Comparison of ENCODE assay signal across 16 mouse cellular contexts in the genomic region with DNA sequence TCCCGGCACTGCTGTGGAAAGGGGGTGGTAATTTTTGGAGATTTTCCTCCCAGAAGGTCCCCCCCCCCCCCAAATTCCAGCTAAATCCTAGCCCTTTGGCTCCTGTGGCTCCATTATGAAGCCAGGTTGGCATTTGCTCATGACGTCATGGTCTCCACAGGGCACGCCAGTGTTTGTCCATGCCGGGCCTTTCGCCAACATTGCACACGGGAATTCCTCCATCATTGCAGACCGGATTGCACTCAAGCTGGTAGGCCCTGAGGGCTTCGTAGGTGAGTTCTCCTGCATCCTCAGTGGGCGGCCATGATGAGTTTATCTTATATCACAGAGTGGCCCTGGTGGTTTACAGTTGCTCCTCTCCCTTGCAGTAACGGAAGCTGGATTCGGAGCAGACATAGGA. TPM values are rescaled to one million over a fixed set of nuclear protein-coding genes. Genes with fewer than 3 reads are reported as not detected.
A peak's percentile ranks its signal among the peaks of the same experiment; 100 is the strongest.
DNase-seq lines count a peak whose midpoint lies in the region; ATAC-seq and TF ChIP-seq lines count a peak whose summit lies in the region.
"Had no signal": no experiment of that assay in that cellular context is flagged by ENCODE, and none has a peak within 500 bp of the region (broad histone marks: within the 10 kb centered on the region; RNA-seq: fewer than 3 reads in every experiment).

No protein-coding gene starts in this region.

- 83% methylated on average over 11 of the region's 11 CpGs for WGBS in heart, postnatal 0 days
- 82% methylated on average over 11 of the region's 11 CpGs for WGBS in limb, embryonic 14.5 days

- no peak for TF ChIP-seq CTCF in heart, postnatal 0 days (IDR thresholded peaks at IDR 0.05; ENCODE audit: low read depth)

- no peak overlapping the region for H3K9ac ChIP-seq in heart, postnatal 0 days (replicated peaks; ENCODE audit: low read depth, low read length)
- no peak overlapping the region for H3K9ac ChIP-seq in limb, embryonic 14.5 days (ENCODE audit: low read depth, low read length, severe bottlenecking)
- H3K9ac ChIP-seq: lung, embryonic 15.5 days had no signal

- peaks cover 8% of the 10 kb centered on the region for H3K4me1 ChIP-seq in heart, postnatal 0 days (ENCODE audit: control insufficient read depth, insufficient read depth)
- H3K4me1 ChIP-seq in limb, embryonic 14.5 days (ENCODE audit: control insufficient read depth, insufficient read depth, low read length): peaks cover 9% of the 10 kb centered on the region

- H3K36me3 ChIP-seq in heart, postnatal 0 days (replicated peaks; ENCODE audit: control insufficient read depth, insufficient read depth, low read length): peaks cover 52% of the 10 kb centered on the region
- H3K36me3 ChIP-seq in limb, embryonic 14.5 days (ENCODE audit: control insufficient read depth, insufficient read depth, low read length): peaks cover 57% of the 10 kb centered on the region

- H3K4me2 ChIP-seq in heart, postnatal 0 days (ENCODE audit: low read depth, low read length): no peak overlapping the region
- H3K4me2 ChIP-seq in limb, embryonic 14.5 days (replicated peaks; ENCODE audit: low read depth, low read length, severe bottlenecking): no peak overlapping the region
- H3K4me2 ChIP-seq: lung, embryonic 15.5 days had no signal

- no peak overlapping the region for H3K4me3 ChIP-seq in heart, postnatal 0 days (ENCODE audit: low read depth, low read length)
- H3K4me3 ChIP-seq in limb, embryonic 14.5 days (replicated peaks; ENCODE audit: low read length): no peak overlapping the region
- H3K4me3 ChIP-seq: lung, embryonic 15.5 days had no signal

- no peaks in the 10 kb centered on the region for H3K27me3 ChIP-seq in heart, postnatal 0 days (ENCODE audit: control insufficient read depth, insufficient read depth, low read length)
- no peaks in the 10 kb centered on the region for H3K27me3 ChIP-seq in limb, embryonic 14.5 days (ENCODE audit: control insufficient read depth, insufficient read depth, low read length)
- H3K27me3 ChIP-seq: CH12.LX; lung, embryonic 15.5 days had no signal

- 0 out of 2 replicates have a peak overlapping the region, but pooled peaks have one; percentile 3 for H3K27ac ChIP-seq in heart, postnatal 0 days (ENCODE audit: low read depth)
- H3K27ac ChIP-seq in limb, embryonic 14.5 days (replicated peaks; ENCODE audit: low read depth, low read length): peak overlapping the region; percentile 44
- H3K27ac ChIP-seq: lung, embryonic 15.5 days had no signal

- no peak for TF ChIP-seq POLR2A in limb, embryonic 14.5 days (IDR thresholded peaks at IDR 0.05; ENCODE audit: borderline replicate concordance, extremely low read depth, insufficient read depth, insufficient read length)

- DNase-seq in heart, postnatal 0 days (ENCODE audit: low spot score): no peak
- no peak for DNase-seq in heart, postnatal 4 days
- DNase-seq in Muller cell, postnatal 12 days (ENCODE audit: inconsistent ontology term): peak; percentile 42
- peak; percentile 78 for DNase-seq in cerebellum, adult 11-12 months
- DNase-seq in limb, embryonic 14.5 days (ENCODE audit: low spot score): peak; percentile 30
- no peak for DNase-seq in testis, postnatal 14 days (ENCODE audit: low spot score)
- DNase-seq in urinary bladder, postnatal 36 days (ENCODE audit: low spot score in 2 of 2): no peak
- DNase-seq: adrenal gland, postnatal 36 days; heart, adult 18-20 months; retina, postnatal 1 day; thymus, postnatal 14 days had no signal

- ATAC-seq in heart, postnatal 0 days (ENCODE audit: insufficient read depth, low read depth): no peak
- no peak for ATAC-seq in limb, embryonic 14.5 days (ENCODE audit: low FRiP score, low read depth)

- TF ChIP-seq EP300 in heart, postnatal 0 days (IDR thresholded peaks at IDR 0.05; ENCODE audit: low read depth): no peak

- no peaks in the 10 kb centered on the region for H3K9me3 ChIP-seq in heart, postnatal 0 days (replicated peaks; ENCODE audit: control insufficient read depth, low read length)
- no peaks in the 10 kb centered on the region for H3K9me3 ChIP-seq in limb, embryonic 14.5 days (ENCODE audit: control insufficient read depth, low read length)
- H3K9me3 ChIP-seq: lung, embryonic 15.5 days had no signal

RNA-seq across cellular contexts. Expression of a gene that starts 21.2 kb away (rescaled TPM):
- 0.50 and 3.7 TPM in 2 replicates for total RNA-seq in heart, postnatal 0 days (2014; rRNA removed; ENCODE audit: low replicate concordance)
- 1.1 TPM in 2 replicates for polyA plus RNA-seq in heart, postnatal 0 days (2015; fragmentation: Nextera tagmentation; extraction: Ambion mirVana)
- 1 to 10 TPM; 3.2 to 3.3 TPM for total RNA-seq in heart, postnatal 4 days (2021)
- polyA plus RNA-seq in limb, embryonic 14.5 days (2012; rRNA removed): 1.1 and 1.6 TPM in 2 replicates
- polyA plus RNA-seq in limb, embryonic 14.5 days (2014; fragmentation: Nextera tagmentation; extraction: Ambion mirVana): 1.0 and 1.5 TPM in 2 replicates

RNA-seq across cellular contexts. Expression of a gene that starts 48.4 kb away (rescaled TPM):
- total RNA-seq in heart, postnatal 0 days (2014; rRNA removed; ENCODE audit: low replicate concordance): 18.3 and 23.8 TPM in 2 replicates
- polyA plus RNA-seq in heart, postnatal 0 days (2015; fragmentation: Nextera tagmentation; extraction: Ambion mirVana): 20.8 and 23.8 TPM in 2 replicates
- 10 to 100 TPM; 35.0 to 37.4 TPM for total RNA-seq in heart, postnatal 4 days (2021)
- polyA plus RNA-seq in limb, embryonic 14.5 days (2012; rRNA removed): 37.0 and 49.5 TPM in 2 replicates
- 61.8 and 62.7 TPM in 2 replicates for polyA plus RNA-seq in limb, embryonic 14.5 days (2014; fragmentation: Nextera tagmentation; extraction: Ambion mirVana)

RNA-seq across cellular contexts. Expression of a gene that starts 56.9 kb away (rescaled TPM):
- not detected in 2 replicates for total RNA-seq in heart, postnatal 0 days (2014; rRNA removed; ENCODE audit: low replicate concordance)
- 0.07 and 0.11 TPM in 2 replicates for polyA plus RNA-seq in heart, postnatal 0 days (2015; fragmentation: Nextera tagmentation; extraction: Ambion mirVana)
- total RNA-seq in heart, postnatal 4 days (2021): not detected
- 0.06 TPM in 1 of 2 replicates, not detected in the other for polyA plus RNA-seq in limb, embryonic 14.5 days (2012; rRNA removed)
- polyA plus RNA-seq in limb, embryonic 14.5 days (2014; fragmentation: Nextera tagmentation; extraction: Ambion mirVana): 0.12 and 0.19 TPM in 2 replicates
- total RNA-seq: adrenal gland, postnatal 36 days; heart, adult 18-20 months; hematopoietic stem cell, adult 5-6 weeks; left cerebral cortex, postnatal 10 days had no signal
- polyA plus RNA-seq: frontal cortex, adult 2 months; lung, embryonic 15.5 days had no signal

Comparison
In these comparisons a context has a peak if more than half of its experiments do, and no peak if none do; other contexts are left out.
1. DNase-seq: peak in Muller cell, postnatal 12 days (single experiment), cerebellum, adult 11-12 months (single experiment) and limb, embryonic 14.5 days (single experiment); none in heart, postnatal 0 days (single experiment), heart, postnatal 4 days (single experiment), testis, postnatal 14 days (single experiment) and urinary bladder, postnatal 36 days (0 of 2).